21 mouse cellular contexts compared by ENCODE assay signal in genomic region chr10:8304211-8304610, GRCm38 (mm10).
"Had no signal": no experiment of that assay in that cellular context is flagged by ENCODE, and none has a peak within 500 bp of the region (broad histone marks: within the 10 kb centered on the region; RNA-seq: fewer than 3 reads in every experiment).

No protein-coding gene starts in this region.

- H3K27me3 ChIP-seq: lung, embryonic 15.5 days; megakaryocyte, embryonic 14.5 days; midbrain, embryonic 13.5 days; midbrain, embryonic 15.5 days; neural tube, embryonic 13.5 days; neural tube, embryonic 15.5 days had no signal

- ATAC-seq: liver, postnatal 0 days; lung, postnatal 0 days; midbrain, embryonic 13.5 days; midbrain, embryonic 15.5 days had no signal

- H3K27ac ChIP-seq: lung, embryonic 15.5 days; macrophage; midbrain, embryonic 13.5 days; midbrain, embryonic 15.5 days; neural tube, embryonic 13.5 days; neural tube, embryonic 15.5 days had no signal

- H3K9me3 ChIP-seq: lung, embryonic 15.5 days; megakaryocyte, embryonic 14.5 days; midbrain, embryonic 13.5 days; midbrain, embryonic 15.5 days; neural tube, embryonic 13.5 days; neural tube, embryonic 15.5 days had no signal

- H3K4me3 ChIP-seq: lung, embryonic 15.5 days; megakaryocyte, embryonic 14.5 days; midbrain, embryonic 13.5 days; midbrain, embryonic 15.5 days; neural tube, embryonic 13.5 days; neural tube, embryonic 15.5 days had no signal

- H3K4me2 ChIP-seq: lung, embryonic 15.5 days; midbrain, embryonic 11.5 days; midbrain, embryonic 13.5 days; midbrain, embryonic 15.5 days; neural tube, embryonic 13.5 days; neural tube, embryonic 15.5 days had no signal

- H3K4me1 ChIP-seq: lung, embryonic 15.5 days; megakaryocyte, embryonic 14.5 days; midbrain, embryonic 13.5 days; midbrain, embryonic 15.5 days; neural tube, embryonic 13.5 days had no signal

- H3K9ac ChIP-seq: liver, postnatal 0 days; lung, embryonic 15.5 days; midbrain, embryonic 13.5 days; midbrain, embryonic 15.5 days; neural tube, embryonic 13.5 days; neural tube, embryonic 15.5 days had no signal

- DNase-seq: liver, postnatal 0 days; lung, adult 2 months; lung, postnatal 14 days; lung, postnatal 36 days; retina, postnatal 1 day; right cerebral cortex, adult 18-20 months; right cerebral cortex, postnatal 25 days; right cerebral cortex, postnatal 4 days; spleen, adult 18-20 months; thymus, adult 18-20 months; thymus, postnatal 14 days; thymus, postnatal 36 days had no signal

- H3K36me3 ChIP-seq: lung, embryonic 15.5 days; midbrain, embryonic 13.5 days; midbrain, embryonic 15.5 days; neural tube, embryonic 13.5 days; neural tube, embryonic 15.5 days had no signal
